Mouse (Mus musculus) adipose tissue, adult 10 weeks (tissue): ENCODE results near the gene Olfr135. TPM values are rescaled to one million over a fixed set of nuclear protein-coding genes. Genes with fewer than 3 reads are reported as not detected.

Experiments used
- polyA plus RNA-seq: library from polyadenylated mRNA; stranded (reverse); fragments of 350-450 nt; fragmentation: Illumina TruSeq; extraction: RNeasy Lipid Tissue Mini Kit (QIAGEN cat#74804); gene quantifications from one replicate; pipeline ENCODE4 v1.2.3, GENCODE M21; 2014; ENCODE audit warnings: low read depth, low replicate concordance

Olfr135 gene
- polyA plus RNA-seq, result not detected

DNA sequence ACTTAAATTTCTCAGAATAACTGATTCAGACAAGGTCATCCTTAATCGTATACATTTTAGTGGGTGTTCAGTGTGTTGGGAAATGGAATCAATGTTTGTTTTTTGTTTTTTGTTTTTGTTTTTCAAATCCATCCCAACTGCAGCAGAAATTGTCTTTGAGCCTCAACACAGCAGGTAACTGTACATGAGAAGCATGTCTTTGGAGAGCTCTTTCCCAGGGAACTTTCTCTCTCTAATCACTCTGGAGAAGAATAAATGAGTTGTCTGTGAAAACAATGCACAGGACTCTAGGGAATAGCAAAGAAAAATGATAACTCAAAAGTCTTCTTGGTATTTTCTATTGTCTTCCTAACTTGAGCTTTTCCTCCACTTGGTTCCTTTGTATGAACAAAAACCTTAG, at the start of gene Olfr135:
TSS of gene Olfr135 (plus strand) at position 301 of the 400 bp plus-strand sequence.

DNA sequence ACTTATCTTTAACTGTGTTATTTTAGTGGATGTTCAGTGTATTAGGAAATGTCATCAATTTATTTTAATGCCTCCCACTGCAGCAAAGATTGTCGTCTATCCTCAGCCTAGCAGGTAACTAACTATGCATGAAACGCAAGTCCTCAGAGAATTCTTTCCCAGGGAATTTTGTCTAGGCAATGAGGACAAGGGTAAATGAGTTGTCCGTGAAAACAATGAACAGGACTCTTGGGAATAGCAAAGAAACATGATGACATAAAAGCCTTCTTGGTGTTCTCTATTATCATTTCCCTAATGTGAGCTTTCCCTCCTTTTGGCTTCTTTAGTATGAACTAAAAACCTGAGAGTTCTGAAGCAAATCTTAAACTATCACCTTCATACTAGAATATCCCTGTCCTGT, 33.0 kb upstream of the Olfr135 start, which contains the start of gene Olfr134:
TSS of gene Olfr134 (plus strand) at position 301 of the 400 bp plus-strand sequence.

Other genes with a start within 250 kb of the Olfr135 start
- not detected for gene Olfr129, start 144.3 kb upstream of the Olfr135 start, polyA plus RNA-seq
- gene Olfr130, start 140.4 kb upstream of the Olfr135 start, polyA plus RNA-seq, result not detected
- gene Olfr131, start 115.6 kb upstream of the Olfr135 start, polyA plus RNA-seq, result not detected
- not detected for gene Olfr132, start 69.8 kb upstream of the Olfr135 start, polyA plus RNA-seq
- not detected for gene Olfr133, start 59.1 kb upstream of the Olfr135 start, polyA plus RNA-seq
- gene Olfr134, start 32.9 kb upstream of the Olfr135 start, polyA plus RNA-seq, result not detected
- gene Olfr138, start 56.7 kb downstream of the Olfr135 start, polyA plus RNA-seq, result not detected
- not detected for gene Olfr137, start 103.2 kb downstream of the Olfr135 start, polyA plus RNA-seq
- not detected for gene Olfr136, start 125.5 kb downstream of the Olfr135 start, polyA plus RNA-seq
- not detected for gene Esp36, start 215.8 kb downstream of the Olfr135 start, polyA plus RNA-seq